Mouse (Mus musculus) stomach, embryonic 15.5 days (tissue): ENCODE measurements around the gene Cdk11b. TPM values are rescaled to one million over a fixed set of nuclear protein-coding genes. Genes with fewer than 3 reads are reported as not detected.
"Not testable (repeated sequence)": the region's sequence is repeated elsewhere in the genome, so short reads cannot be mapped to it uniquely, and the experiment has no call there.

Experiments used
- ATAC-seq: fragments of 200-750 bp; cut with Nextera tagmentation; 2 replicates; pipeline ENCODE4 v1.8.0; 2017; ENCODE audit warnings: low read depth, moderate number of reproducible peaks, moderate TSS enrichment; ENCODE audit not compliant: insufficient read depth, low FRiP score
- H3K27ac ChIP-seq: fragments of 300-500 bp; sonication (generic); 2 replicates; pipeline ENCODE4 v1.5.1; 2015; ENCODE audit warnings: mild to moderate bottlenecking, inconsistent platforms
- H3K27me3 ChIP-seq: fragments of 300-500 bp; sonication (generic); replicated peaks from 2 replicates; pipeline ENCODE4 v1.6.1; 2015; ENCODE audit warnings: inconsistent platforms
- H3K36me3 ChIP-seq: fragments of 300-500 bp; sonication (generic); 2 replicates; pipeline ENCODE4 v1.6.1; 2015; ENCODE audit warnings: inconsistent platforms
- H3K4me1 ChIP-seq: fragments of 300-500 bp; sonication (generic); 2 replicates; pipeline ENCODE4 v1.6.1; 2015; ENCODE audit warnings: inconsistent platforms
- H3K4me2 ChIP-seq: fragments of 300-500 bp; sonication (generic); 2 replicates; pipeline ENCODE4 v1.6.1; 2015; ENCODE audit warnings: mild to moderate bottlenecking, inconsistent platforms
- H3K4me3 ChIP-seq: fragments of 300-500 bp; sonication (generic); replicated peaks from 2 replicates; pipeline ENCODE4 v1.5.1; 2015; ENCODE audit warnings: inconsistent platforms
- H3K9ac ChIP-seq: fragments of 300-500 bp; sonication (generic); 2 replicates; pipeline ENCODE4 v1.6.1; 2015; ENCODE audit warnings: inconsistent platforms
- H3K9me3 ChIP-seq: fragments of 300-500 bp; sonication (generic); 2 replicates; pipeline ENCODE4 v1.6.1; 2016; ENCODE audit warnings: inconsistent platforms
- WGBS: fragments of 180-500 bp; shearing (Covaris S2); methylation state at CpG from one replicate; pipeline ENCODE4 v1.1.7; 2015; 5-methylcytosine and 5-hydroxymethylcytosine counted together
- polyA plus RNA-seq: library from polyadenylated mRNA; unstranded; fragments of >200 nt; fragmentation: Nextera tagmentation; extraction: Ambion mirVana; gene quantifications from 2 replicates; pipeline ENCODE4 v1.2.1, GENCODE M21; 2015

Gene Cdk11b
- polyA plus RNA-seq, 1 experiment from 2014 or later = 56.7 TPM

GRCm38 (mm10) chr4:155653451-155654182 is 29.0 kb downstream of the Cdk11b start:
- Histone ChIP-seq H3K27me3 (peaks cover 18% of the 10 kb centered on the region; the same call in 1 of the 2 replicates), H3K4me1 (peaks cover 36% of the 10 kb centered on the region), H3K9ac (peak overlapping the region; percentile 50; the same call in 1 of the 2 replicates), H3K27ac (peak overlapping the region; percentile 67; the same call in 1 of the 2 replicates), H3K4me2 (peak overlapping the region; percentile 89), H3K9me3 (no peaks in the 10 kb centered on the region), H3K36me3 (peaks cover 38% of the 10 kb centered on the region), H3K4me3 (peak overlapping the region; percentile 47)
- no peak for ATAC-seq
- WGBS = 3% methylated on average over 31 of the region's 31 CpGs

DNA sequence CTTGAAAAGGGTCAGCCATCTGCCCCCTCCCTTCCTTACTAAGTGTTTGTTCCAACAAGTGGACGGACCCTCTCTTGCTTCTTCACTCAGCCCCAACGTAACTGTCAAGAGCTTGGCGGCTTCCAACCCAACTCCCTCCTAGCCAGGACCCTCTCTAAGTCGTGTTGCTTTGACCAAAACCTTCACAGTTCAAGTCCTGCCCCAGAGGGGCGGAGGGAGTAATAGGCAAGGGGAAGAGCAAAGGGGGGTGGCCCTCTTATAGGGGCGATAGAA is 29.5 kb downstream of the Cdk11b start:
- Histone ChIP-seq H3K4me2 (peak overlapping the region; percentile 89), H3K9me3 (no peaks in the 10 kb centered on the region), H3K4me1 (peaks cover 36% of the 10 kb centered on the region), H3K36me3 (peaks cover 33% of the 10 kb centered on the region), H3K27ac (no peak overlapping the region), H3K9ac (no peak overlapping the region), H3K27me3 (peaks cover 18% of the 10 kb centered on the region; the same call in 1 of the 2 replicates), H3K4me3 (peak overlapping the region; percentile 47)
- no peak for ATAC-seq
- WGBS = 5% methylated on average over 6 of the region's 6 CpGs

DNA sequence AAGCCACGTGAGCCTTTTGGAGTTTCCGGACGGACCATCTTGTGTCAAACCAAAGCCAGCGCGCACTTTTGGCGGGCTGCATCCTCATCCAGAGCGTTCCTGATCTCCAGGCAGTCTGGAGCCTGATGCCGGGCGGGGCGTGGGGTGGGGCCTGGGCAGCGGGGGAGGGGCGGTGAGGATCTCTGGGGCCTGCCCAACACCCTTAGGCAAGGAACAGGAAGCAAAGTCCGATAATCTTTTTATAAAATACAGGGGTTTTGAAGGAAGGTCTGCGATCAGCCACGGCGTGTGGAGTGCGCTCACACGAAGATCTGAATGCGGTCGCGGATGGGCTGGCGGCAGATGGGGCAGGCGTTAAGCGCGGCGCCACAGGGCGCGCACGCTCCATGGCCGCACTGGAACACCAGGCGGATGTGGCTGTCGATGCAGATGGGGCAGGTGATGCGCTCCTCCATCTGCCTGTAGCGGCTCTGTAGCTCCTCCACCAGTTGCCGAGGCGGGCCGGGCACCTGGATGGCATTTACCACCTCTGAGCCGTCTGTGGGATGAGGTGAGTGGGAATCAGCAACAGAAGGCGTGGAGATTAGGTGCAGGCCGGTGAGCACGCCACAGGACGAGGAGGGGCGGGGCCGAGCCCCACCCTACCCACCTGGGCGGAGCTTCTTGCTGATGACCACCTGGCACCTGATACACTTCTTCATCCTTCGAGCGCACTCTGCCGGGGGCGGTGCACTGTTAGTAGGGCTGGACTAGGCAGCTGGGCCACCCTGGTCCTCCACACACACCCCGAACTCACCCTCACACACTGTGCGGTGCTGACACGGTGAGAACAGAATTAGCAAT is 30.0 kb downstream of the Cdk11b start:
- Histone ChIP-seq H3K9ac (peak overlapping the region; percentile 26; the same call in 1 of the 2 replicates), H3K27me3 (peaks cover 18% of the 10 kb centered on the region; the same call in 1 of the 2 replicates), H3K4me3 (peak overlapping the region; percentile 47), H3K9me3 (no peaks in the 10 kb centered on the region), H3K36me3 (peaks cover 30% of the 10 kb centered on the region), H3K4me2 (peak overlapping the region; percentile 89), H3K4me1 (peaks cover 36% of the 10 kb centered on the region), H3K27ac (peak overlapping the region; percentile 55; the same call in 1 of the 2 replicates)
- ATAC-seq = peak; percentile 47
- WGBS = 4% methylated on average over 52 of the region's 52 CpGs

- Histone ChIP-seq H3K27ac (no peak overlapping the region), H3K4me2 (no peak overlapping the region), H3K9ac (no peak overlapping the region), H3K4me1 (peaks cover 34% of the 10 kb centered on the region), H3K36me3 (0 out of 2 replicates have a peak, but pooled peaks cover 18% of the 10 kb centered on the region), H3K27me3 (peaks cover 18% of the 10 kb centered on the region; the same call in 1 of the 2 replicates), H3K9me3 (no peaks in the 10 kb centered on the region), H3K4me3 (no peak overlapping the region)
- ATAC-seq = no peak
- 96% methylated on average over 13 of the region's 13 CpGs for WGBS
Observed at GRCm38 (mm10) chr4:155656214-155656751, 31.6 kb downstream of the Cdk11b start.

DNA sequence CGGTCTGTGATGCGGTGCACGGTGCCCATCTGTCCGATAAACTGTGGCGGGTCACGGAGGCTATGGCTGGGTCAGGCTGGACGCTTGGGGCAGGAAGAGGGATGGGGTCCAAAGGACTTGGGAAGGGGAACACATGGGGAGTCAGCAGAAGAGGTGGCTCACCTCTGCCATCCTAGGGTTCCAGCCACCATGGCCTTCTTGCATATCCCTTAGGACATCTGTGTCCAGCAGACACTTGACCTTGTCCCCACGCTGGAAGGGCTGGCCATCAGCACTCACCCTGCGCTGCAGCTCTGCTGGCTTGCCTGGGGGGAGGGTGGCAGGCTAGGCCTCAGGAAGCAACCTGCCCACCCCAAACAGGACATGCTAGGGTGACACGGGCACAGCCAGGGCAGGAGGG is 34.3 kb downstream of the Cdk11b start:
- H3K9me3 ChIP-seq = no peaks in the 10 kb centered on the region
- ATAC-seq = no peak
- H3K4me1 ChIP-seq = peaks cover 14% of the 10 kb centered on the region
- H3K36me3 ChIP-seq = 0 out of 2 replicates have a peak, but pooled peaks cover 18% of the 10 kb centered on the region
- H3K27me3 ChIP-seq = 0 out of 2 replicates have a peak, but pooled peaks cover 3% of the 10 kb centered on the region
- no peak overlapping the region for H3K27ac ChIP-seq
- H3K4me3 ChIP-seq = no peak overlapping the region
- WGBS = 90% methylated on average over 10 of the region's 10 CpGs
- H3K4me2 ChIP-seq = no peak overlapping the region
- no peak overlapping the region for H3K9ac ChIP-seq

GRCm38 (mm10) chr4:155660641-155661040 is 36.0 kb downstream of the Cdk11b start:
- ATAC-seq = no peak
- H3K9me3 ChIP-seq = no peaks in the 10 kb centered on the region
- H3K36me3 ChIP-seq = 0 out of 2 replicates have a peak, but pooled peaks cover 18% of the 10 kb centered on the region
- WGBS = 70% methylated on average over 12 of the region's 12 CpGs
- no peak overlapping the region for H3K4me2 ChIP-seq
- H3K9ac ChIP-seq = no peak overlapping the region
- H3K4me1 ChIP-seq = 0 out of 2 replicates have a peak, but pooled peaks cover 3% of the 10 kb centered on the region
- H3K4me3 ChIP-seq = no peak overlapping the region
- H3K27me3 ChIP-seq = no peaks in the 10 kb centered on the region
- H3K27ac ChIP-seq = no peak overlapping the region

DNA sequence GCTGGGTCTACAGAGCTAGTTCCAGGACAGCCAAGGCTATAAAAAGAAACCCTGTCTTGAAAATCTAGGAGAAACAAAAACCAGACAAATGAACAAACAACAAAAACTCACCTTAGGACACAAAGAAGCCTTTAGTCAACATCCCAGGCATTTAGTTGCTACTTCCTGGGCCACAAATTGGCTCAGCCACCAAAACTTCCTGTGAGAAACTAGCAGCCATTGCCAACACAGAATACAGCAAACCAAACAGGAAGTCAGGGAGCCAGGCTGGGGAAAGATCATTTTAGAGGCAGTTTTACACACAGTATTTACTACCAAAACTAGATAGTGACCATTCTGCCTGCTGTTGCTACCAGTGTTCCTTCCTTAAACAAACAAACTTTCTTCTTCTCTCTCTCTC is 42.2 kb downstream of the Cdk11b start:
- no peaks in the 10 kb centered on the region for H3K36me3 ChIP-seq
- H3K4me2 ChIP-seq = no peak overlapping the region
- H3K27ac ChIP-seq = no peak overlapping the region
- no peaks in the 10 kb centered on the region for H3K9me3 ChIP-seq
- ATAC-seq = no peak
- H3K27me3 ChIP-seq = no peaks in the 10 kb centered on the region
- H3K4me1 ChIP-seq = peaks cover 5% of the 10 kb centered on the region
- H3K4me3 ChIP-seq = no peak overlapping the region
- no peak overlapping the region for H3K9ac ChIP-seq

- under 1% methylated on average over 73 of the region's 73 CpGs for WGBS
- Histone ChIP-seq H3K27me3 (no peaks in the 10 kb centered on the region), H3K4me2 (peak within 1 kb of the TSS; percentile 86), H3K27ac (peak within 1 kb of the TSS; percentile 69), H3K9me3 (no peaks in the 10 kb centered on the region), H3K36me3 (no peaks in the 10 kb centered on the region), H3K4me3 (peak within 1 kb of the TSS; percentile 76), H3K9ac (peak within 1 kb of the TSS; percentile 82), H3K4me1 (peaks cover 5% of the 10 kb centered on the region)
- ATAC-seq = peak; percentile 98
Observed at GRCm38 (mm10) chr4:155668689-155669597, 44.3 kb downstream of the Cdk11b start, which contains the start of gene Mib2. Gene Mib2, minus strand, starts transcription at chr4:155669198.

DNA sequence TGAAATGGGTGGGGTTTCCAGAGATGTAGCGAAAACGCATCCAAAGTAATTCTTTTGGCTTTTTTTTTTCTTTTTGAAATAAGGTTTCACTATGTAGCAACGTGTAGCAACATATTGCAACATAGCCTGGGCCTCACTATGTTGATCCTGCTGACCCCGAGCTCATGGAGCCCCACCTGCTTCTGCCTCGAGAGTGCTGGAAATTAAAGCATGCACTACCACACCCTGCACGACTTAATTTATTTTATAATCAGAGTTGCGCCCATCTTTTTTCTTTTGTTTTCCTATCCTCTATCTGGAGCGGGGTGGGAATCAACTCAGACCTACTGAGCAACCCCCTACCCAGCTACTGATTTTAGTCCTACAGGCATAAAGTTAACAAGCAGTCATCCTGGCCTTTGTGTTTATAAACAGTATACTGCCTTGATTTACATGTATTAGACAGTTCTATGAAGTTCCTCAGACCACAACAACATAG is 45.0 kb downstream of the Cdk11b start:
- ATAC-seq = peak; percentile 10; the same call in 1 of the 2 replicates
- Histone ChIP-seq H3K4me1 (peaks cover 5% of the 10 kb centered on the region), H3K9ac (no peak overlapping the region), H3K9me3 (no peaks in the 10 kb centered on the region), H3K27ac (no peak overlapping the region), H3K4me3 (peak overlapping the region; percentile 76), H3K27me3 (no peaks in the 10 kb centered on the region), H3K36me3 (no peaks in the 10 kb centered on the region), H3K4me2 (peak overlapping the region; percentile 47)
- 1% methylated on average over 8 of the region's 8 CpGs for WGBS

DNA sequence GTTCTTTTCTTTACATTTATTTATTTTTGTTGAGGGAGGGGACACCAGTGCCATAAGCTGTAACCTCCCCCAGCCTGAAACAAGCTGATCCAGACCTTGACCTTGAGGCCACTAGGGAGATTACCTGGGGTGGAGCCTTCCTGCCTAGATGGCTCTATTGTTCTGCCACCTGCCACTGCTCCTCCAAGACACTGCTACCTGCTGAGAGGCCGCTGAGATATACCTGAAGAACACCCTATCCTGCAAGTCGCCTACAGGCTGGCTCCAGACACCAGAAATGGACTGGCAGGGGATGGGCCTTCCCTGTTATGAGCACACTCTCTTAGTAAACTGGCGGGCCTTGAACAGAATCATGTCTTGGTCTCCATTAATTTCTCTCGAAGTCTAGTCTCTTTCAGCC is 45.6 kb downstream of the Cdk11b start:
- H3K36me3 ChIP-seq, H3K27ac ChIP-seq, ATAC-seq, H3K9ac ChIP-seq, H3K9me3 ChIP-seq, H3K4me1 ChIP-seq, H3K4me3 ChIP-seq, H3K27me3 ChIP-seq: not testable (repeated sequence)
- H3K4me2 ChIP-seq = peak overlapping the region; percentile 47; the same call in 1 of the 2 replicates
- 58% methylated on average over 4 of the region's 4 CpGs for WGBS

- Histone ChIP-seq H3K27ac (no peak overlapping the region), H3K9ac (no peak overlapping the region), H3K36me3 (no peaks in the 10 kb centered on the region), H3K4me1 (peaks cover 5% of the 10 kb centered on the region), H3K27me3 (no peaks in the 10 kb centered on the region), H3K4me3 (no peak overlapping the region), H3K4me2 (no peak overlapping the region), H3K9me3 (no peaks in the 10 kb centered on the region)
- no peak for ATAC-seq
- WGBS = 49% methylated on average over 2 of the region's 2 CpGs
Observed at GRCm38 (mm10) chr4:155672082-155672481, 47.4 kb downstream of the Cdk11b start.
